Mouse (Mus musculus) small intestine, adult 2 months (tissue): ENCODE measurements at regions not wholly inside any gene's neighbourhood (a gene's known extent, or its start where the extent isn't known, plus 50 kb on each side); places are given as distances from the start of the nearest gene placed in this dataset.

Source experiments
- CTCF ChIP-seq: fragments of 200-500 bp; IDR thresholded peaks from 2 replicates; pipeline ENCODE4 v1.5.1; 2012; ENCODE audit warnings: low read depth, mild to moderate bottlenecking, control low read depth, inconsistent platforms, low read length, moderate library complexity, mixed read lengths; ENCODE audit not compliant: insufficient replicate concordance, insufficient read length; ENCODE audit errors: extremely low read depth
- POLR2A ChIP-seq: fragments of 200-500 bp; IDR thresholded peaks from 2 replicates; pipeline ENCODE4 v1.6.1; 2012; ENCODE audit warnings: low read depth, mild to moderate bottlenecking, control low read depth, inconsistent platforms, low read length, moderate library complexity

- TF ChIP-seq POLR2A = no peak
- no peak for TF ChIP-seq CTCF
Observed at GRCm38 (mm10) chr4:7256486-7256885, 982.4 kb downstream of the Car8 start.
